Mouse (Mus musculus) heart, embryonic 13.5 days (tissue): ENCODE data around the gene Fgf14. TPM values are rescaled to one million over a fixed set of nuclear protein-coding genes. Genes with fewer than 3 reads are reported as not detected.
"Not testable (repeated sequence)": the region's sequence is repeated elsewhere in the genome, so short reads cannot be mapped to it uniquely, and the experiment has no call there.

Experiments
- ATAC-seq: fragments of 200-750 bp; cut with Nextera tagmentation; 2 replicates; pipeline ENCODE4 v1.8.0; 2017; ENCODE audit warnings: moderate TSS enrichment; ENCODE audit not compliant: insufficient number of reproducible peaks, low FRiP score, low TSS enrichment; ENCODE audit errors: extremely low read depth
- H3K27ac ChIP-seq: fragments of 300-500 bp; sonication (generic); replicated peaks from 2 replicates; pipeline ENCODE4 v1.5.1; 2015; ENCODE audit warnings: moderate library complexity, mild to moderate bottlenecking, inconsistent platforms
- H3K27me3 ChIP-seq: fragments of 300-500 bp; sonication (generic); replicated peaks from 2 replicates; pipeline ENCODE4 v1.6.1; 2015; ENCODE audit warnings: mild to moderate bottlenecking, inconsistent platforms
- H3K36me3 ChIP-seq: fragments of 300-500 bp; sonication (generic); 2 replicates; pipeline ENCODE4 v1.6.1; 2015; ENCODE audit warnings: mild to moderate bottlenecking, inconsistent platforms
- H3K4me1 ChIP-seq: fragments of 300-500 bp; sonication (generic); 2 replicates; pipeline ENCODE4 v1.6.1; 2015; ENCODE audit warnings: inconsistent platforms
- H3K4me2 ChIP-seq: fragments of 300-500 bp; sonication (generic); 2 replicates; pipeline ENCODE4 v1.6.1; 2015; ENCODE audit warnings: inconsistent platforms, mild to moderate bottlenecking, moderate library complexity
- H3K4me3 ChIP-seq: fragments of 300-500 bp; sonication (generic); 2 replicates; pipeline ENCODE4 v1.5.1; 2015; ENCODE audit warnings: moderate library complexity, mild to moderate bottlenecking, inconsistent platforms
- H3K9ac ChIP-seq: fragments of 300-500 bp; sonication (generic); 2 replicates; pipeline ENCODE4 v1.6.1; 2015; ENCODE audit warnings: inconsistent platforms, mild to moderate bottlenecking, moderate library complexity
- H3K9me3 ChIP-seq: fragments of 300-500 bp; sonication (generic); 2 replicates; pipeline ENCODE4 v1.6.1; 2016; ENCODE audit warnings: inconsistent platforms
- WGBS: fragments of 180-500 bp; shearing (Covaris S2); methylation state at CpG from one replicate; pipeline ENCODE4 v1.1.7; 2015; ENCODE audit warnings: mixed read lengths; 5-methylcytosine and 5-hydroxymethylcytosine counted together
- polyA plus RNA-seq: library from polyadenylated mRNA; unstranded; fragments of >200 nt; fragmentation: Nextera tagmentation; extraction: Ambion mirVana; gene quantifications from 2 replicates; pipeline ENCODE4 v1.2.1, GENCODE M21; 2015

Fgf14 gene
- polyA plus RNA-seq, 1 experiment from 2014 or later, result 1.6 TPM

- no peaks in the 10 kb centered on the region for H3K9me3 ChIP-seq
- H3K4me3 ChIP-seq, result no peak overlapping the region
- H3K4me1 ChIP-seq, result no peaks in the 10 kb centered on the region
- no peaks in the 10 kb centered on the region for H3K27me3 ChIP-seq
- H3K27ac ChIP-seq, result no peak overlapping the region
- WGBS, result 83% methylated on average over 1 of the region's 1 CpGs
- H3K4me2 ChIP-seq, result no peak overlapping the region
- no peak overlapping the region for H3K9ac ChIP-seq
- no peaks in the 10 kb centered on the region for H3K36me3 ChIP-seq
- no peak for ATAC-seq
Measured at GRCm38 (mm10) chr14:124605031-124605743, 71.7 kb downstream of the Fgf14 start.

GRCm38 (mm10) chr14:124576571-124576970 lies 100.4 kb downstream of the Fgf14 start:
- H3K9ac ChIP-seq, result no peak overlapping the region
- no peaks in the 10 kb centered on the region for H3K27me3 ChIP-seq
- no peak overlapping the region for H3K4me3 ChIP-seq
- no peak overlapping the region for H3K4me2 ChIP-seq
- ATAC-seq, result no peak
- no peaks in the 10 kb centered on the region for H3K4me1 ChIP-seq
- no peaks in the 10 kb centered on the region for H3K36me3 ChIP-seq
- H3K27ac ChIP-seq, result no peak overlapping the region
- H3K9me3 ChIP-seq, result no peaks in the 10 kb centered on the region
- WGBS, result 72% methylated on average over 1 of the region's 1 CpGs

DNA sequence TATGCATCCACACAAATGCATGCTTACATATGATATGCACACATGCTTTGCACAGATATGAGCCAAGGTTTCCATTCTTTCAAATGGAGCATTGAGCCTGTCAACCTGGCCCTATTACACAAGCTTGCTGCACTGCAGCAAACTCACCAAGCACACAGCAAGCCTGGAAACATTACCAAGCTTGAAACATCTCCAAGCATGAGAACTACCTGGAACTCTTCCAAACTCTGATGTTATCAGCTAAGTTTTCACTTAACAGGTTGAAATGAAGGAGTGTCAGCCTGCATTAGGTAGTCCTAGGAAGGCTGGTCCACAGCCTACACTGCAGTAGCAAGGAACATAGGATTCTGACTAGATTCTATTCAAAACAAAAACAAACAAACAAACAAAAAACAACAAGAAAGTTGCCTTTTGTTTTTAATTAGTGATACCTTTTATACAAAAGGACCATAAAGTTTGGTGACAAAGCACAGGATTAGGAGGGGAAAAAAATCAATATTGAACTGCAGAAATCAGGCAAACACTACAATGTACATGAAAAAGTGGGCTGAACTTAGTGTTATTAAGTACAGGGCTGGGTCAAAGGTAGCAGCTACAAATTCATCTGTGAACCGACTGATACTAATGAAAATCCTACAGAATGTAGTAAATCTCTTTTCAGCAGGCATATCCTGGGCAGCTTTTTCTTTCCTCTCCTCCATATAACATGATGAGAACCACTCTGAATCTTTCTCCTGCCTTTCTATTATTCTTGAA lies 101.6 kb downstream of the Fgf14 start:
- no peak for ATAC-seq
- Histone ChIP-seq H3K4me3 (no peak overlapping the region), H3K27ac (no peak overlapping the region), H3K4me1 (no peaks in the 10 kb centered on the region), H3K4me2 (no peak overlapping the region), H3K9ac (no peak overlapping the region), H3K36me3 (no peaks in the 10 kb centered on the region), H3K9me3 (no peaks in the 10 kb centered on the region), H3K27me3 (no peaks in the 10 kb centered on the region)
- 72% methylated on average over 1 of the region's 1 CpGs for WGBS

GRCm38 (mm10) chr14:124566445-124566844 lies 110.5 kb downstream of the Fgf14 start:
- Histone ChIP-seq H3K9me3 (no peaks in the 10 kb centered on the region), H3K27me3 (no peaks in the 10 kb centered on the region), H3K9ac (no peak overlapping the region), H3K4me1 (no peaks in the 10 kb centered on the region), H3K27ac (0 out of 2 replicates have a peak overlapping the region, but pooled peaks have one; percentile 25), H3K4me3 (no peak overlapping the region), H3K4me2 (no peak overlapping the region), H3K36me3 (no peaks in the 10 kb centered on the region)
- no peak for ATAC-seq
- WGBS, result 52% methylated on average over 1 of the region's 1 CpGs

- no peaks in the 10 kb centered on the region for H3K9me3 ChIP-seq
- no peaks in the 10 kb centered on the region for H3K36me3 ChIP-seq
- 51% methylated on average over 4 of the region's 4 CpGs for WGBS
- H3K9ac ChIP-seq, result no peak overlapping the region
- H3K27me3 ChIP-seq, result no peaks in the 10 kb centered on the region
- ATAC-seq, result no peak
- no peaks in the 10 kb centered on the region for H3K4me1 ChIP-seq
- H3K4me2 ChIP-seq, result no peak overlapping the region
- H3K4me3 ChIP-seq, result no peak overlapping the region
- no peak overlapping the region for H3K27ac ChIP-seq
Measured at GRCm38 (mm10) chr14:124561544-124561943, 115.4 kb downstream of the Fgf14 start.

- Histone ChIP-seq H3K9ac (no peak overlapping the region), H3K4me2 (no peak overlapping the region), H3K27me3 (no peaks in the 10 kb centered on the region), H3K9me3 (no peaks in the 10 kb centered on the region), H3K36me3 (no peaks in the 10 kb centered on the region), H3K27ac (no peak overlapping the region), H3K4me1 (no peaks in the 10 kb centered on the region), H3K4me3 (no peak overlapping the region)
- WGBS, result 74% methylated on average over 3 of the region's 3 CpGs
- no peak for ATAC-seq
Measured at GRCm38 (mm10) chr14:124536106-124536505, 140.8 kb downstream of the Fgf14 start.

DNA sequence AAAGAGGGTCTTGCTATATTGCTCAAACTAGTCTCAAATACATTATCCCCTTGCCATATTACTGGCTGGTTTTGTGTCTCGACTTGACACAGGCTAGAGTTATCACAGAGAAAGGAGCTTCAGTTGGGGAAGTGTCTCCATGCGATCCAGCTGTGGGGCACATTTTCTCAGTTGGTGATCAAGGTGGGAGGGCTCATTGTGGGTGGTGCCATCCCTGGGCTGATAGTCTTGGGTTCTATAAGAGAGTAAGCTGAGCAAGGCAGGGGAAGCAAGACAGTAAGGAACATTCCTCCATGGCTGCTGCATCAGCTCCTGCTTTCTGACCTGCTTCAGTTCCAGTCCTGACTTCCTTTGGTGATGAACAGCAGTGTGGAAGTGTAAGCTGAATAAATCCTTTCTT lies 141.6 kb downstream of the Fgf14 start:
- not testable (repeated sequence) for H3K9ac ChIP-seq, ATAC-seq, H3K4me1 ChIP-seq, H3K4me2 ChIP-seq, H3K36me3 ChIP-seq, H3K27me3 ChIP-seq, H3K9me3 ChIP-seq, H3K27ac ChIP-seq, H3K4me3 ChIP-seq
- WGBS, result 59% methylated on average over 2 of the region's 2 CpGs

- Histone ChIP-seq H3K27ac (no peak overlapping the region), H3K36me3 (no peaks in the 10 kb centered on the region), H3K9me3 (no peaks in the 10 kb centered on the region), H3K27me3 (no peaks in the 10 kb centered on the region), H3K4me2 (no peak overlapping the region), H3K4me3 (no peak overlapping the region), H3K4me1 (no peaks in the 10 kb centered on the region), H3K9ac (no peak overlapping the region)
- 63% methylated on average over 1 of the region's 1 CpGs for WGBS
- no peak for ATAC-seq
Measured at GRCm38 (mm10) chr14:124532051-124532450, 144.9 kb downstream of the Fgf14 start.

GRCm38 (mm10) chr14:124512009-124512408 lies 164.9 kb downstream of the Fgf14 start:
- H3K27me3 ChIP-seq, result no peaks in the 10 kb centered on the region
- H3K9ac ChIP-seq, result no peak overlapping the region
- H3K4me3 ChIP-seq, result no peak overlapping the region
- H3K27ac ChIP-seq, result no peak overlapping the region
- ATAC-seq, result no peak
- H3K4me2 ChIP-seq, result no peak overlapping the region
- 74% methylated on average over 1 of the region's 1 CpGs for WGBS
- H3K9me3 ChIP-seq, result no peaks in the 10 kb centered on the region
- no peaks in the 10 kb centered on the region for H3K36me3 ChIP-seq
- no peaks in the 10 kb centered on the region for H3K4me1 ChIP-seq

- H3K9ac ChIP-seq, result no peak overlapping the region
- no peaks in the 10 kb centered on the region for H3K27me3 ChIP-seq
- ATAC-seq, result no peak
- 78% methylated on average over 1 of the region's 1 CpGs for WGBS
- no peaks in the 10 kb centered on the region for H3K4me1 ChIP-seq
- no peak overlapping the region for H3K4me2 ChIP-seq
- H3K36me3 ChIP-seq, result no peaks in the 10 kb centered on the region
- no peak overlapping the region for H3K4me3 ChIP-seq
- no peaks in the 10 kb centered on the region for H3K9me3 ChIP-seq
- no peak overlapping the region for H3K27ac ChIP-seq
Measured at GRCm38 (mm10) chr14:124488971-124489370, 188.0 kb downstream of the Fgf14 start.

DNA sequence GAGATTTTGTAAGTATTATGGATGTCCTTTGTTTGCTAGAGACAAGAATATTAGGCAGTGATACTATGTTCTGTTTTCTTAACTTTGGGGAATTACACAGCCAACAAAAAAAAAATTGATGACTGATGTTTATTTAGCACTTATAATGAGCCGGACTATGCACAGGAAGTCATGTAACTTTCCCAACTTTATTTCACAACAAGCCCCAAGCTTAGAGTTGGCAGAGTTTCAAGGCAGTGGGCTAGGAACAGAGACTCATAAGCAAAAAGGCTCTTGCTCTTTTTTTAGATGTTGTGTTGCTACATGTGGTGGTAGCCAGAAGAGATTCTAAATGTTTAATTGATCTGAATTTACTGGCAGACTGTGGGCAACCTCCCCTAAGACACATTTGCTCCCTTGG lies 191.7 kb downstream of the Fgf14 start:
- Histone ChIP-seq H3K4me3 (no peak overlapping the region), H3K9ac (no peak overlapping the region), H3K9me3 (no peaks in the 10 kb centered on the region), H3K4me2 (no peak overlapping the region), H3K27ac (no peak overlapping the region), H3K36me3 (no peaks in the 10 kb centered on the region), H3K27me3 (no peaks in the 10 kb centered on the region), H3K4me1 (no peaks in the 10 kb centered on the region)
- ATAC-seq, result no peak
- WGBS, result 62% methylated on average over 1 of the region's 1 CpGs
